Mouse (Mus musculus) left cerebral cortex, postnatal 36 days (tissue): ENCODE results near the gene F830045P16Rik. TPM values are rescaled to one million over a fixed set of nuclear protein-coding genes. Genes with fewer than 3 reads are reported as not detected.

Source experiments
- total RNA-seq, 2 experiments: library from RNA; stranded (reverse); gene quantifications; 2 replicates each; pipeline ENCODE4 v1.2.3; 2021

Gene F830045P16Rik
- total RNA-seq, 2 experiments from 2014 or later = 0.68 to 1.1 TPM

Other genes with a start within 250 kb of the F830045P16Rik start
- under 1 TPM; 0.66 to 0.84 TPM for gene Ckap2l, start 239.4 kb downstream of the F830045P16Rik start, total RNA-seq
- under 1 TPM; 0.32 to 0.59 TPM for gene Il1a, start 226.6 kb downstream of the F830045P16Rik start, total RNA-seq
- under 1 TPM in 1 of 2 experiments, not detected in 1; 0.32 TPM for gene Il1b, start 165.5 kb downstream of the F830045P16Rik start, total RNA-seq
- gene Sirpa, start 56.2 kb upstream of the F830045P16Rik start, total RNA-seq = 100 to 1,000 TPM; 386 to 401 TPM
- 10 to 100 TPM; 29.2 to 33.9 TPM for gene Pdyn, start 163.2 kb upstream of the F830045P16Rik start, total RNA-seq